Mouse (Mus musculus): ENCODE measurements around the gene Gm5849. TPM values are rescaled to one million over a fixed set of nuclear protein-coding genes. Genes with fewer than 3 reads are reported as not detected.

Gm5849 gene
- not detected for polyA plus RNA-seq (2017; shearing (Covaris generic))

GRCm38 (mm10) chr3:90777776-90778175 lies at the start of gene Gm5849:
Gene Gm5849, minus strand, starts transcription at chr3:90777876.

GRCm38 (mm10) chr3:90726606-90727005 lies 51.1 kb downstream of the Gm5849 start, which contains the start of gene Pglyrp4:
Gene Pglyrp4, plus strand, starts transcription at chr3:90726906.

Other genes starting within 250 kb of the Gm5849 start
- 1 to 10 TPM in 1 of 2 experiments, under 1 TPM in 1; 0.67 to 1.1 TPM for gene S100a16, start 240.6 kb downstream of the Gm5849 start, polyA plus RNA-seq (2017; shearing (Covaris generic))
- 1 to 10 TPM in 1 of 2 experiments, under 1 TPM in 1; 0.83 to 2.9 TPM for gene S100a3, start 217.3 kb downstream of the Gm5849 start, polyA plus RNA-seq (2017; shearing (Covaris generic))
- gene S100a2, start 187.6 kb downstream of the Gm5849 start, polyA plus RNA-seq (2017; shearing (Covaris generic)), result not detected
- not detected for gene Gm42674, start 176.0 kb downstream of the Gm5849 start, polyA plus RNA-seq (2017; shearing (Covaris generic))
- gene S100a4, start 174.1 kb downstream of the Gm5849 start, polyA plus RNA-seq (2017; shearing (Covaris generic)), result 100 to 1,000 TPM; 106 to 233 TPM
- gene S100a5, start 169.4 kb downstream of the Gm5849 start, polyA plus RNA-seq (2017; shearing (Covaris generic)), result under 1 TPM in 1 of 2 experiments, not detected in 1; 0.40 TPM
- gene S100a6, start 165.0 kb downstream of the Gm5849 start, polyA plus RNA-seq (2017; shearing (Covaris generic)), result 100 to 1,000 TPM; 312 to 419 TPM
- 1 to 10 TPM in 1 of 2 experiments, under 1 TPM in 1; 0.57 to 2.1 TPM for gene S100a7a, start 123.9 kb downstream of the Gm5849 start, polyA plus RNA-seq (2017; shearing (Covaris generic))
- not detected for gene S100a8, start 108.9 kb downstream of the Gm5849 start, polyA plus RNA-seq (2017; shearing (Covaris generic))
- gene S100a9, start 82.2 kb downstream of the Gm5849 start, polyA plus RNA-seq (2017; shearing (Covaris generic)), result not detected
- not detected for gene Pglyrp4, start 51.0 kb downstream of the Gm5849 start, polyA plus RNA-seq (2017; shearing (Covaris generic))